7 mouse cellular contexts compared by ENCODE assay signal in genomic region chr12:103425729-103426470, GRCm38 (mm10). TPM values are rescaled to one million over a fixed set of nuclear protein-coding genes. Genes with fewer than 3 reads are reported as not detected.
DNase-seq lines count a peak whose midpoint lies in the region; ATAC-seq lines count a peak whose summit lies in the region.

Ddx24 (minus strand) TSS chr12:103425830.

- H3K4me3 ChIP-seq in intestine, embryonic 16.5 days (ENCODE audit: low read length), result peak within 1 kb of the TSS; percentile 89
- H3K4me3 ChIP-seq in midbrain, embryonic 11.5 days (ENCODE audit: low read depth, low read length), result peak within 1 kb of the TSS; percentile 96

- DNase-seq in adrenal gland, adult 8-10 months, result peak; percentile 99
- peak; percentile 96 for DNase-seq in embryo, embryonic 9.5 days (ENCODE audit: extremely low spot score)
- DNase-seq in gastrocnemius, postnatal 4 days (ENCODE audit: low spot score in 2 of 2), result peak; percentile 88 to 96
- DNase-seq in left cerebral cortex, postnatal 36 days (ENCODE audit: low spot score in 2 of 2), result peak; percentile 97
- peak; percentile 100 for DNase-seq in midbrain, embryonic 11.5 days (ENCODE audit: low spot score, missing footprints)
- DNase-seq in skeletal muscle tissue, adult 2 months (ENCODE audit: low read depth, low spot score), result peak; percentile 99

- H3K27me3 ChIP-seq in intestine, embryonic 16.5 days (replicated peaks; ENCODE audit: control insufficient read depth, insufficient read depth, low read length), result no peaks in the 10 kb centered on the region
- H3K27me3 ChIP-seq in midbrain, embryonic 11.5 days (ENCODE audit: control insufficient read depth, insufficient read depth, low read length), result no peaks in the 10 kb centered on the region

- no peak within 1 kb of the TSS for H3K27ac ChIP-seq in intestine, embryonic 16.5 days (ENCODE audit: low read length)
- H3K27ac ChIP-seq in midbrain, embryonic 11.5 days (ENCODE audit: low read depth, low read length), result no peak within 1 kb of the TSS

- peak within 1 kb of the TSS; percentile 89 for H3K4me2 ChIP-seq in intestine, embryonic 16.5 days (ENCODE audit: low read depth, low read length)
- peak within 1 kb of the TSS; percentile 80 for H3K4me2 ChIP-seq in midbrain, embryonic 11.5 days

- WGBS in intestine, embryonic 16.5 days, result under 1% methylated on average over 33 of the region's 33 CpGs
- WGBS in midbrain, embryonic 11.5 days, result 2% methylated on average over 33 of the region's 33 CpGs

- H3K9me3 ChIP-seq in intestine, embryonic 16.5 days (ENCODE audit: control insufficient read depth, low read length), result no peaks in the 10 kb centered on the region
- no peaks in the 10 kb centered on the region for H3K9me3 ChIP-seq in midbrain, embryonic 11.5 days (ENCODE audit: control insufficient read depth, low read length)

- intact Hi-C loops in left cerebral cortex, postnatal 36 days (cut with DNase I), result loop anchor here (1.0 to 5.0 kb wide), 2 partner anchors 66 to 216 kb away; no protein-coding TSS in a partner anchor

- peaks cover 26% of the 10 kb centered on the region for H3K4me1 ChIP-seq in intestine, embryonic 16.5 days (ENCODE audit: control insufficient read depth, insufficient read depth, low read length)
- H3K4me1 ChIP-seq in midbrain, embryonic 11.5 days (ENCODE audit: control insufficient read depth, insufficient read depth, low read length), result peaks cover 20% of the 10 kb centered on the region

- ATAC-seq in intestine, embryonic 16.5 days, result peak; percentile 100
- peak; percentile 100 for ATAC-seq in midbrain, embryonic 11.5 days (ENCODE audit: low FRiP score)

- peaks cover 6% of the 10 kb centered on the region; the same call in 1 of the 2 replicates for H3K36me3 ChIP-seq in intestine, embryonic 16.5 days (ENCODE audit: control insufficient read depth, insufficient read depth, low read length)
- H3K36me3 ChIP-seq in midbrain, embryonic 11.5 days (ENCODE audit: control insufficient read depth, insufficient read depth, low read length), result peaks cover 9% of the 10 kb centered on the region; the same call in 1 of the 2 replicates

- peak within 1 kb of the TSS; percentile 83 for H3K9ac ChIP-seq in intestine, embryonic 16.5 days (ENCODE audit: low read depth, low read length)
- H3K9ac ChIP-seq in midbrain, embryonic 11.5 days (ENCODE audit: low read length), result peak within 1 kb of the TSS; percentile 88

RNA-seq across cellular contexts. Expression of gene Ddx24, which starts in this region (rescaled TPM):
- total RNA-seq in adrenal gland, adult 8-10 months (2022), result 100 to 1,000 TPM; 131 to 169 (median 147) TPM
- total RNA-seq in gastrocnemius, postnatal 4 days (2021), result 10 to 100 TPM; 59.2 to 59.3 TPM
- 68.2 and 85.0 TPM in 2 replicates for polyA plus RNA-seq in intestine, embryonic 16.5 days (2015; fragmentation: Nextera tagmentation; extraction: Ambion mirVana)
- 100 to 1,000 TPM; 209 to 229 TPM for total RNA-seq in left cerebral cortex, postnatal 36 days (2021)
- 107 and 114 TPM in 2 replicates for polyA plus RNA-seq in midbrain, embryonic 11.5 days (2014; fragmentation: Nextera tagmentation; extraction: Ambion mirVana)
